Mouse (Mus musculus) cerebellum, adult (tissue): ENCODE measurements at regions not wholly inside any gene's neighbourhood (a gene's known extent, or its start where the extent isn't known, plus 50 kb on each side); places are given as distances from the start of the nearest gene placed in this dataset.

Experiments used
- ATAC-seq: cut with Nextera tagmentation; 2 replicates; pipeline ENCODE4 v1.9.2; 2017; ENCODE audit warnings: mild to moderate bottlenecking, moderate library complexity, mixed read lengths; ENCODE audit not compliant: insufficient number of reproducible peaks, low FRiP score, low TSS enrichment

DNA sequence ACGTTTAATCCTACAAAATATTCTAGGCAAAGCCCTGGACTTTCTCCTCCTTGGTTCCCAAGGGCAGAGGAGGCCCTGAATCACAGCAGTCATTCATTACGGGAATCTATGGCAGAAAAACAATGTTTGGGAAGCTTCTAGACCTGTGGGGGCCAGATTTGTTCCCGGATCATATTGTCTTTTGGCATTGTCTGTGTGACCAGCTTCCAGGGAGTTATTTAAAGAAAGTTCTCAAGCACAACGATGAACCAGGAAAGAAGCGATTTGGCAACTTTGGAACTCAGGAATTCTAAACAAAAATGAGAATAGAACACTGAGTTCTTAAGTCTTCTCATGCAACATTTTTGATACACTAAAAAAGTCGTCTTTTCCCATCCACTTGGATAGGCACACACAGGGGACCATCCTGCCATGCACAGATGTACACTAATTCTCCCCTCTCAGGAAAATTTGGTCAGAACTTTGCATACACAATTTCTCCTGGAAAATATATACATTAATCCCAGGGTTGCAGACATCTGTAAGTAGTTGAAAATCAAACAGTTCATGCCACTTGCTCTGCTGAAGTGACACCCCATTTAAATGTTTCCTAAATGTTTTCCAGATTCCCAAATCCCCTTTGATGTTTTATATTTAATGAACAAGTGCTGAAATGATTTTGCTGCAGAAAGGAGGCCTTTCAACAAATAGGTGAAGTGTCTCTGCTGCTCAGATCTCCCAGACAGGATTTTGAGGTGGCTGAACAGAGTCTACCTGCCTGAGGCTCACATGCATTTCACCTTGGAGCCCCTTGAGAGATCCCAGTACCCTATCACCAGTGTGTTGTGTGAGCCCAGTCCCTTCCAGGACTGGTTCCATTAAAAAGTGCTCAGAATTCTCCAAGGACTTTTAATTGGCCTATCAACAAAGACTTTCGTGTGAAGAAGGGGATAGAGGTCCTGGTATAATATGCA is 548.9 kb upstream of the Nrp1 start:
- ATAC-seq: no peak

DNA sequence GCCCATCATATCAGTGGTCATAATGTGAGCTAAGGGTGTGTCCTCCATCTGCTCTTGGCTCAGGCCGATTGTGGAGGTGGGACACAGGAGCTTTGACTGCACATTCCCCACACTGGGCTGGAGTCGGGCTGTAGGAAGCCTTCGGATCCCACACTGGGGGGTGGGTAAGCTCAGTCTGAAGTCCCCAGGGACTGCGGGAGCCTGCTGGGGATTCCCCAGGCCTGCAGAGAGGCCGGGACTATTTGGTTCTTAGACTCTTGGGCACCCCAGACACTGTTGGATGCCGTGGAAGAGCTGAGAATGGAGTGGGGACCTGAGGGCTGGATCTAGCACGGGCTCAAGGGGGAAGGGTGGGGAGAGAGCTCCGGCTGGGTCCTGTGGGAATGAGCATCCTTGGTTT is 547.1 kb upstream of the Nrp1 start:
- no peak for ATAC-seq

DNA sequence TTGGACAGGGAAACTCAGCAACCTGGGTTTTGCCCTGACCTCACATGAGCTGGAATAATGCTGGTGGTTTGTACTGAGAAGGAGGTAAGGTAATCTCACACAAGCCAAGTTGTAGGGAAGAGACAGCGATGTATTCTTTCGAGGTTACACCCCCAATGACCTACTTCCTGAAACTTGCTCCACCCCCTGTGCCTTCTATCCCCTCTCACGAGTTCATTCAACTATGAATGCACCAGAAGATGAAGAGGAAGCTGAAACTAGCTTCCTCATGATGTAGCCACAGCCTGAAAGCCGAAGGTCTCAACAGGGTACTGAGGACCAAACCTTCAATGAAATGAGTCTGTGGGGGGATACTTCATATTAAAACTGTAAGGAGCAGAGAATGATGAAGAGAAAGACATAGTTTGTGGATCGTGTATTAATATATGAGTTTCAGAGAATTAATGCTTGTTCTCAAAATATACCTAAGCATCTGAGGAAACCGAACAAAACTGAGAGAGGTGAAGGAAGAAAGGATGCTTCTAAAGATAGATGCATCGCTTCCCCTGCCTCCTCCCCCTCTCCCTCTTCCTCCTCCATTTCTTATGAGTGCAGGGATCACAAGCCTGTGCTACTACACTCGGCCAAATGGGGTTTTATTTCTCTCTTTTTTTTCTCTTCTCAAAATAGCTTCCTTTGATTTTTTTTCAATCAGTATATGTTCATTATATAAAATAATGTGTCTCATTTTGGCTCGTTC is 543.5 kb upstream of the Nrp1 start:
- ATAC-seq: no peak

DNA sequence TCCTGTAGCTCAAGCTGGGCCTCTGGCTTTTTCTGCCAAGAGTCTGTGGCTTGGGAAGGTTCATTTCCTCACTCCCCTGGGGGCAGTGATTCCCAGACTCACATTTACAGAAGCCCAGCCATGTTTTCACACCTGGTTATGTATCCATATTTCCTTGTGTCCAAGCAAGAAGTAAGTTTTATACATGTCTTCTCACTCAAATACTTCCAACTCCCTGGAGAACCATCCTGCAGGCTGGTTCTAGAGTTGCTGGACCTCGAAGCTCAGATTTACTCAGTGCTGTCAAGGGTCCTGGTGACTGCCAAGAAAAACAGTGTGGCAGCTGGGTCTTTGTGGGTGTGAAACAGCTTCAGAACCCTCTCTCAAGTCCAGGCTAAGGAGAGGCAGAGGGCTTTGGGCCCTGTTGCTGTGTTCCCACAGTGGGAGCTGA is 537.6 kb upstream of the Nrp1 start:
- ATAC-seq: no peak

DNA sequence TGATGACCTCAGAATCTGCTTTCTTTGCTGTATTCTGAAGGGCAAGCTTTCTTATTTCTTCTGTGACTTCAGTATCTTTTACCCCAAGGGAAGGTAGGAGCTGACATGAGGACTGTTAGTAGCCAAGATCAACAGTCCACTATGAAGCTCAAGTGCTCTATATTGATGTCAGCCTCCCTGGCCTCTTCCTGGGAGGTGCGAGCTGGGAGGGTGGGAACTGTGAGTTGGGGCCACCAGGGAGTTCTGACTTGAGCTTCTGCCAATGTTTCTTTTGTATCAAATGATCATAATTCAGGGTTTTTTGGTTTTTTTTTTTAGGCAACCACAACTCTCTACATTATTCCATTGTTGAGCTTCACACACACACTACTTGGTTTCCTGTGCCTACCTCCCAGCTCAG is 536.8 kb upstream of the Nrp1 start:
- ATAC-seq: no peak

DNA sequence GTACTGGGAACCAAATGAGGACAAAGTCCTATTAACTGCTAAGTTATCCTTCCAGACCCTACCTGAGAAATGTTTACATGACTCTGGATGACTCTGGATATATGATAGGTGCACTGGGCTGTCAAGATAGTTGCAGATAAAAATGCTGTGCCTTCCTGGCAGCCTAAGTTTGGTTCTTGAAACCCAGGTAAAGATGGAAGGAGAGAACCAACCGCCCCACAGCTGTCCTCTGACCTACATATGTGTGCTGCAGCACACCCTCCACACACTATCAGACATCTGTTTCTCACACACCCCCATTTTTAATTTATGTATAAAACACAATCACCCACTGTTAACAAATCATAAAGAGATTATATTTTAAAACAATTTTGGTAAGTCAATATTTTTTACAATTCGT is 533.4 kb upstream of the Nrp1 start:
- no peak for ATAC-seq

DNA sequence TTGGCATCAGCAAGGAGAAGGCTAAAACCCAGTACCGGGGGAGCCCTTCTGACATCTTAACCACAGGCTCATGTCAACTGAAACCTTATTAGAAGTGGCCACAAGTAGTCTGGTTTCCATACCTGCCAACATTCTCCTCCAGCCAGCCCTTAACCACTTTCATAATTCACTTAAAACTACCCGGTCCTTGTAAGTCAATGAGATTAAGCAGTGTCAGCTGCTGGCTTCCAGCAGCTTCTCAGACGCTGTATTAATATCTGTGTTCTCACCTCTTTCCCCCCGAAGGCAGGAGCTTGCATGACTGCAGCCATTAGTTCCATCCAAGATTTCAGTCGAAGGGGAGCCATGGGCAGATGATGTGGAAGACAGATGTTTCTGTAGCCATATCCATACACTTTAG is 530.6 kb upstream of the Nrp1 start:
- ATAC-seq: no peak

DNA sequence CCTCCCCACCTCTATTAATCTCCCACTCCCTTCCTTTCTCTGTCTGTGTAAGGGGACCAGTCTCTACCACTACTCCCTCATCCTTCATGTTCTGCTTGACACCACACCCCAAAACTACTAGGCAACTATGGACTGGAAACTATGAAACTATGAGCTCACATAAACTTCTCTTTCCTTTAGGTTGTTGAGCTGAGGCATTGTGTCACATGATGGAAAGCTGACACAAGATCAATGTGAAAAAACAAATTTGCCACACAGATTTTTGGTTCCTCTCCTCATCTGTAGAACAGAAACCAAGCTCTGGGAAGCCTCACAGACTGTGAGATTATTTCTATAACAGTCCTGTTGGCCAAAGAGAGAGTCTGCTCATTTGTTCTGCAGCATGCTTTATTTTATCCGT is 528.7 kb upstream of the Nrp1 start:
- ATAC-seq: no peak

DNA sequence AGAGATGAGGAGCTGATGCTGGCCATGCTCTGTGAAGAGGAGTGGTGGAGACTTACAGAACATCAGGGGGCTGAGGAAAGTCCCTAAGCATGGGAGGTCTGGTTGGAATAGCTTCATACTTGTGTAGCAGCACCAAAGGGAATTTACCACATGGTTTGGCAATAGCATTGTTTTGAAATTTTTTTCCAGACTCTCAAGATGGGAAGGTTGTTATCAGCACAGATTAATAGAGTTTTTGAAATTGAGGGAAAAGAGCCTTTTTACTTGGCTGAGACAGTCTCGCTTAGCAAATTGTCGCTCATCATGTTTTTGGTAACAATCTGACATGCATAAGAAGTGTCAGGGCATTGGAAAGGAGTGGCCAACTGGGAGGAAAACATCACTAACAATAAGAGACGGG is 524.4 kb upstream of the Nrp1 start:
- no peak for ATAC-seq

DNA sequence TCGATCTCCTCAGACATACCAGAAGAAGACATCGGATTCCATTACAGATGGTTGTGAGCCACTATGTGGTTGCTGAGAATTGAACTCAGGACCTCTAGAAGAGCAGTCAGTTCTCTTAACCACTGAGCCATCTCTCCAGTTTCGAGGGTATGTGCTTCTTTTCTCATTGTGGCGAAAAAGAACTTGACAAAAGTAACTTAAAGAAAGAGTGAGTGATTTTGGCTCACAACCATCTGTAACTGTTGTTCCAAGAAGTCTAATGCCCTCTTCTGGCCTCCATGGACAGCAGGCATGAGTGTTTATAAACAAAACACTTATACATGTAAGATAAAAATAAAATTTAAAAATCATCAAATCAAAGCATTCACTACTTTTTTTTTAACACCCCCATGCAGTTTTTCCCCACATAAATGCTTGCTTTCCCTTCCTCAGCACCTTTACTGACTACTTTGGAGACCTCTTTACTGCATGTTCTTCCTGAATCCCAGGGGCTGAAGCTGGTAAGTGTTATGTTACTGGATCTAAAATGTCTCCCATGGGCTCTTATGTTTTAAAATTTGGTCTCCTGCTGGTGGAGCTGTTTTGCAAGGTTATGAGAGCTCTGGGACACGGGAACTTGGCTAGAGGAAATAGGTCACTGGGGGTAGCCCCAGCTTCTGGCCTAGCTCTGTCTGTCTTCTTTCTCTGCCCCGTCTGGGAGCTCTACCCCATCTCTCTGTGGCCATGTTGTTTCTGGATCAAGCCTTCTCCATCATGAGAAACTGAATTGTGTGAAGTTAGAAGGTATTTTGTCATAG is 521.8 kb upstream of the Nrp1 start:
- ATAC-seq: no peak

DNA sequence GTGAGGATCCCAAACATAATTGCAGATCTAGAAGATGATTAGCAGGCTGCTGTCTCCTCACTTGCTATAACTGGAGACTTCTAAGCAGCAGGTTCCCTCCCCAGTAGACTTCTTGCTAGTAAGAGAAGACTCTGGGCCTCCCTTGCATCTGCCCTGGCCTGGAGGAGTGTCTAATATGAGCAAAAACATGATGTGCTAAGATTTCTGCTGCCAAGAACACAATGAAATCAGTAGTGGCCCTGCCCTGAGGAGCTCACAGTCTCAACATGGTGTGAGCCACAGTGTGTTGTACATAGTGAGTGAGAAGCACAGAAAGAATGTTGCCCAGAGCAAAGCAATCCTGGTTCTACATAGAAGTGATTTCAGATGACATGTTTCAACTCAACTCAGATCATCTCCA is 520.1 kb upstream of the Nrp1 start:
- no peak for ATAC-seq

DNA sequence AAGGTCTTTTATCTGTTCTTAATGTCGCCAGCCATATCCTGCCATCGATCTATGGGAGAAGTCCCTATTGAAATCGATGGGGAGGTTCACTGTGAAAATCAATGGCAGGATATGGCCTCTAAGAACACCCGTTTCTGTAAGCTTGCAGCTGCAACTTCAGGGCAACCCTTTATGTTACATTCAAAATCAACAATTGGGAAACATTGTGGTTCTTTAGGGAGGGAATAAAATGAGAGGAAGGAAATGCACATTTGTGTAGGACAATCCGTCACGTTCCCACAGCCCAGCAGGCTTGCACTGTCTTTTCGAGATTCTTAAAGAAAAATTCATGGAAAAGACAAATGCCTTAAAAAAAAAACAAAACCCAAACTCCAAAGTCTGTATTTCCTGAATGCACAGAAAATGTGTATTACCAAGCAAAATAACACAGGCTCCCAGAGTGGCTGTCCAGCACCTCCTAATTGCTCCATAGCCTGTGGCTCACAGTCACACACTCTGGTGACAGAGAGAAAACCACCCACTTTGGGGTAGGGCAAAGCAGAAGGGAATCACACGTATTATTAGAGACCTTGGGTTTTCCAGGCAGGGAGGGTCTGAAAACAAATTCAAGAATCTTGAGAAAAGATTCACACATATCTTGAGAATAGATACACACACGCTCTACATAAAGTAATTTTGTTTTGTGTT is 510.9 kb upstream of the Nrp1 start:
- ATAC-seq: no peak

DNA sequence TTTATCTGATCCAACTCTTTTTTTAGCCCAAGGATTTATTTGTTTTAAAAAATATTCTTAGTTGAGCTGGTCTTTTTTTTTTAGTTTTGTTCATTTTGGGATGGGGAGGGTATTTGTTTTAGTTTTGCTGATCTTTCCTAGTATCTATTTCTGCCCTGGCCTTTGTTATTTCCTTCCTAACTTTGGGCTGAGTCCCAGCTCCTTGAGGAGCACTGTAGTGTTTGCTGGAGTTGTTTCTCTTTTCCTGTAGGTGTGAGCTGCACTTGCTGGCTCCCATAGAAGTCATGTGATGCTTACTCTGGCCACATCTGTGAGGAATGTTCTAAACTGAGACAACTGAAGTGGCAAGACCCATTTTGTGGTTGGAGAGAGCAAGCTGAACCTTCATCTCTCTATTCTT is 508.5 kb upstream of the Nrp1 start:
- no peak for ATAC-seq

DNA sequence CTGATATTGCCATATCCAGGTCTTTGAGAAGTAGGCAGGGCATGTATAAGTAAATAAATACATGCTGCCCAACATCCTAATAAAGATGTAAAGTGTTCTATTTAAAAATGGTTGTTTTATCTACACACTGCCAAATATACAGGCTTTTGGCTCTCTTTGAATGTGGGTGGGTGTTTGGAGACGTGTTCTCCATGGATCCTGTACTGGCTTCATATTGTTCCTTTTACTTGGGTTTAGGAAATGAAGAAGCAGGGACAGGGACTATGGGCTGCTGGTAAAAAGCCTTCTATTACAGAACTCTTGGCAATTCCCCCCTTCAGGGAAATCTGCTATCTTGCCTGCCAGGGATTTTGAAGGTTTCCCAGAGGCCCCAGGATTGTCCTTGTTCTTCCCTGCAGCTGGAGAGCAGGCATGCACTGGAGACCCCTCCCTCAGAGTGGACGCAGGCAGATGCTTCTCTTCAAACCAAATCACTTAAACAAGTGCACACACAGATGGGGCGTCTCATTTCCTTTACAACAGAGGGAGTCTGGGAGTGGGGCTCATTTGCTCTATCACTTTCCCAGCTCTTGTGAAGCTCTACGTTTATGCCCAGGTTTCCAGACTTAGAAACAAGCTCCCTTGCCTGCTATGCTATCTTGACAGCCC is 502.6 kb upstream of the Nrp1 start:
- no peak for ATAC-seq

DNA sequence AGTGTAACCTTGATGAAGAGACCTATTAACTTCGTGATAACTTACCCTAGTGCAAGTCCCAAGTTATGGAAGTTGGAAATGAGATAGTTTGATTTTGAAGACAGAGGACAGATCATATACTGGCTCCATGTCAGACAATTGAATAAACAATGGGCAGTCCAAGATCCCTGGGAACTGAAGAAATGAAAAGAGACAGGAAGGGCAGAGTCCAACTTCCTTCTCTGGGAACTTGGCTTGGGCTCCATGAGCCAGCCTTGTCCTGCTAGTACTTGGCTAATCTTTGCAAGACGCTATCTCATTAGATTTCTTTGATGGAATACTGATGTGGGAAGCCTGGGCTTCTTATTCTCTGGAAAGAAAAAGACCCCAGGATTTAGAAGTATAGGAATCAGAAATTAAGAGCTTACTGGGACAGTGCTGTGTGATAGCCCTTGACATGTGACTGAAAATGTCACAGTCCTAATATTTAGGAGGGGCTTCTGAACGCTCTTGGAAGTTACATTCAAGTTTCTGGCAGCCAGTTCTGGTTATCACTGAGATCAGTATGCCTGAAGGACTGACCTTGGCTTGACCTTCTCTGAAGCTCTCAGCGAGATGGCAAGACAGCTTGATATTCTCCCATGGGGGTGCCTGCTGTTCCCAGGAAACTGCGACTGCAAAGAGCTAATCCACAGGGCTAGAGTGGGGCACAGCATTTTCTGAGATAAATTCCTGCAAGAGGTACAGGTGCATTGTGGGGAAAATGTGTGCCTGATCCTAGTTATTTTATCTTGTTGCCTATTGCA is 501.9 kb upstream of the Nrp1 start:
- no peak for ATAC-seq

DNA sequence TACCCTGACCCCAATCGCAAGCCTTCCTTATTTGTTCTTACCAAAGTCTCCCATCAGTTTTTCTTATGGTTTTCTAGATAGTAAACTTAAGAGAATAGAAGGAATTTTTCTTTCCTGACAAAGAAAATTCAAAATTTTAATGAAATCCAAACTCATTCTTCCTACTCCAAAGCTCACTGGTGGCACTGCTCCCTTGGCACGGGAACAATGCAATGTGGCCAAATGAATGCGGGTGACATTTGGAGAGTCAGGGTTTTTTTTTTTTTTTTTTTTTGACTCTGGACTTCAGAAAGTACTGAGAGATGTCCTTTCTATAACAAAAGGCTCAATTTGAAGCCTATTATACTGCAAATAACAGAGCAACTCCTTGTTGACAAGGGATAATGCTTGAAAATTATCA is 499.4 kb upstream of the Nrp1 start:
- no peak for ATAC-seq

DNA sequence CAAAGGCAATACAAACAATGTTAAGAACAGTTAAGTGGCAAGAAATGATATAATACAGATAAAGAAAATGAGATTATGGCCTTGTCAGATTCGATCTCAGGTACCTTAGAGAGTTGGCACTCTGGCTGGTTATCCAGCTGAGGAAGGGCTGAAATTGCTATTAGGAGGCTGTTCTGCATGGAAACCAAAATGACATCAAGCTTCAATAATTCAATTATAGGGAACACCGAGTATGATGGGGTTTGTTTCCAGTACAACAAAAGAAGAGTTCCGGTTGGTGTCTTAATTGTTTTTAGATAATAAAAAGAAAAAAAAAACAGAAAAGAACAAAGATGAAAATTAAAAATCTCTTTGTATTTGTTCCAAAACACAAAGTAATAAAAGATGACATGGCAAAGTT is 498.0 kb upstream of the Nrp1 start:
- ATAC-seq: no peak

DNA sequence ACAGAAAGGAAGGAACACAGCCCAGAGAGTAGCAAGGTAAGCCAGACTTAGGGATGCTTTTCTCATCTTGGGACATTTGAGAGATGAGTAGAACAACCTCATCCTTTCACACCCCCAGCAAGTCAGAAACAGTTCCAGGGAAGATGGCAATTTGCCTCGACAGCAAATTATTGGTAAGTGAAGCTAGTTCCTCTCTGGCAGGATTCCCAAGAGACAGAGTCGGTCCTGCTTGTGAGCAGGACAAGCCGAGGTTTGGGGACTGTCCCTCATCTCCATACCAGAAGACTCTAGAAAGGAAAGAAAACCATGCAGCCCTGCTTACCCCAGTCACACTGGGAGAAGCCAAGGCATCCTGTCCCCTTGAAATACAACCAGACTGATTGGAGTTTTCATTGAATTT is 497.5 kb upstream of the Nrp1 start:
- no peak for ATAC-seq

DNA sequence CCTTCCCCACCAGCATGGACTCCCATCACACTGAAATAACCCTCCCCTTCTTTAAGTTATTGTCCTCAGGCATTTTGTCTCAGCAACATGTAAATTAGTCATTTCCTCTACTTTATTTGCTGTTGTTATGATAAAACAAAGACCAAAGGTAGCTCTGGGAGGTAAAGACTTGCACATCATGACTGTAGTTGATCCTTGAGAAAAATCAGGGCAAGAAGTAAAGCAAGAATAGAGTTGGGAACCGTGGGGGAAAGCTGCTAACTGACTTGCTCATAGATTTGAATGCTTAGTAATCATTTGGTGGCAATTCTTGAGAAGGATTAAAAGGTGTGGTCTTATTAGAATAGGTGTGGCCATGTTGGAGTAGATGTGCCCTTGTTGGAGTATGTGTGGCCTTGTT is 473.8 kb upstream of the Nrp1 start:
- ATAC-seq: no peak
